Mouse (Mus musculus) urinary bladder, postnatal 14 days (tissue): ENCODE results near the gene Tmem120b.

Source experiments
- DNase-seq: peaks from one replicate; pipeline ENCODE4 v3.0.0; 2021; ENCODE audit warnings: low spot score

Gene Tmem120b

DNA sequence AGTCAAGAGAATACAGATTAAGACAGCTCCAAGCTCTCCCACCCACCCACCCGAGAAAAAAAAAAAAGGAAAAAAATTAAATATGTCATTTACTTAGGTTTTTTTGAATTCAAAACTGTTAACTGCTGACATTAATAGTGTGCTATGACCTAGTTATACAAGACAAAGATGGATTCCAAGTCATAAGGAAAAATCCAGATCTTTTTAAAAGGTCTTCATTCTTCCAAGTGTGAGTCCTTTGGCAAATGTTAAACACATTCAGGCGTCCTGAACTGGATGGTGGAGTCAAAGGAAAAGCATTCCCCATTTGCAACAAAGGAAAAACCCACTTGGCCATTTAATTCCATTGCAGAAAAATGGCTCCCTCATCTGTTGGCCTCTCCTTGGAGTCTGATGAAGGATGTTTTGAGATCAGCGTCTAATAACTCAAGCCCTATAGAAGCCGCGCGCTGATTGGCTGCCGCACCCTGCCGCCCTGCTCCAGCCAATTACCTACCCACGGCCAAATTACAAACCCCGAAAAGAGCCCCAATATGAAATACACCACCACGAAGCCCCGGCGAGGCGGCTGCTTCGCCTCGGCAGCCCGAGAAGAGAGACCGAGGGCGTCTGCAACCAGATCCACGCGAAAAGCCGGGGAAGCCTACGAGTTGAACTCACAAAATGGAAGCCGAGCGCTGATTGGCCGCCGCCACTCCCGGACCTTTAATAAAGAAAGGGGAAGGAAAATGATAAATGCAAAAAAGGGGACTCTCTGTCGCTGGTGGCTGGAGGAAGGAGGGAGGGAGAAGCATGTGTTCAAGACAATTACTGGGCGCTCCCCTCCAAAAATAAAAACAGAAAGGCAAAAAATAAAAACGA, 72.7 kb downstream of the Tmem120b start:
- DNase-seq: peak; percentile 93

DNA sequence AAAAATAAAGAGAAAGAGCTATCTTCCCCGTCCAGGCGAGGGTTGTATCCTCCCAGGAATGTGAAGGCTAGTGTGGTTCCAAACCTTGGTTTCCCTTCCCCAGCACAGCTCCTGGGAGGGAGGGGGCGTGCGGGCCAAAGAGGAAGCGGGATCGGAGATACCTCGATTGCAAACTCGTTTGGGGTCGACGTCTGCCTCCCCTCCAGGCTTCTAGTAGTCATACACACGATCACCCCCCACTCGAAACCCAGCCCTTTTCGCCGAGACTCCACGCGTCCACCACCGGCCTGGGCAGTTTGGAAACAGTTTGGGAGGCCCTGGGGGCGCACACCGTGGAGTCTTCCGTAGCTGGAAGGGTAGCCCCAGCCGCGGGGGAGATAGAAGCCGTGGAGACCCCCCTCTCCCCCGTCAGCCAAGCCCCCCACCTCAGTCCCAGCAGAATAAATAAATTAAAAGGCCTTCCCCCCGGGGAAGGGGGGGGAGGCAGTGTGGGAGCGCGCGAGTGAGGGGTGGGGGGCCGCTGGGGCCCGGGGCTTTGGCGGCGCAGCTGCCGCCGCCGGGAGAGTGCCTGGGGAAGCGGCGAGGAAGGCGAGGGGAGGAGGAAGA, 73.4 kb downstream of the Tmem120b start:
- DNase-seq: peak; percentile 60

DNA sequence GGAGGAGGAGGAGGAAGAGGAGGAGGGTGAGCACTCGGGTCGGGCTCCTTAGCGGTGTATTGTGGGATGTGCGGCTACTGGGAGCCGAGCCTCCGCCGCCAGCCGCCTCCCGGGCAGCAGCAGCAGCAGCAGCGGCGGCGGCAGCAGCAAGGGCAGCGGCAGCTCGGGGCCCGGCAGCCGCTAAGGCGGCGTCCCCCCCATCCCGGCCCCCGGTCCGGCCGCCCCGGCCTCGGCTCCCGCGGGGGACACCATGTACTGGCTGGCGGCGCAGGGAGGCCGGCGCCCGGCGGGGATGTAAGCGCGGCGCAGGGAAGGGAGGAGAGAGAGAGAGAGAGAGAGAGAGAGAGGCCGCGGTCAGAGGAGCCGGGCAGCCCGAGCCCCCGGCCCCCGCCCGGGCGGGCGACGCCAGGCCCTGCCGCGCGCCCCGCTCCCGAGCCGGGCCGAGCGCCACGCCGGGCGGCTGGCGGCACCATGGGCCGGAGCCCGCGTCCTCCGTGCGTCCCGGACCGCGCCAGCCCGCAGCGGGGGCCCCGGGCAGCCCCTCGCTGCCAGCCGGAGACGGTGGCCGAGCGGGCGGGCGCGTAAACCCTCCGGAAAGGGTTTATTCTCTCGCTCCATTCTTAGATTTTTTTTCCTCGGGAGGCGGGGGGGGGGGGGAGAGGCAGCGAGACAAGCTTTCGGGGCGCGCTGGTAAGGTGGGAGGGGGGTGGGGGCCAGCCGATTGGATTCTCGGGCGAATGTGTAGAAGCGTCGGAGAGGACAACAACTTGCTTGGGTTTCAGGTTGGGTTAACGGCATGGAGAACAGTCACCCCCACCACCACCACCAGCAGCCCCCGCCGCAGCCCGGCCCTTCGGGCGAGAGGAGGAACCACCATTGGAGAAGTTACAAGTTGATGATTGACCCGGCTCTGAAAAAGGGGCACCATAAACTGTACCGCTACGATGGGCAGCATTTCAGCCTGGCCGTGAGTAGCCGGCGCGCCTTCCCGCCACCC, 74.2 kb downstream of the Tmem120b start, which contains the start of gene Setd1b:
Gene Setd1b, plus strand, starts transcription at position 33 of the 997 bp plus-strand sequence.
- peak; percentile 62 for DNase-seq

DNA sequence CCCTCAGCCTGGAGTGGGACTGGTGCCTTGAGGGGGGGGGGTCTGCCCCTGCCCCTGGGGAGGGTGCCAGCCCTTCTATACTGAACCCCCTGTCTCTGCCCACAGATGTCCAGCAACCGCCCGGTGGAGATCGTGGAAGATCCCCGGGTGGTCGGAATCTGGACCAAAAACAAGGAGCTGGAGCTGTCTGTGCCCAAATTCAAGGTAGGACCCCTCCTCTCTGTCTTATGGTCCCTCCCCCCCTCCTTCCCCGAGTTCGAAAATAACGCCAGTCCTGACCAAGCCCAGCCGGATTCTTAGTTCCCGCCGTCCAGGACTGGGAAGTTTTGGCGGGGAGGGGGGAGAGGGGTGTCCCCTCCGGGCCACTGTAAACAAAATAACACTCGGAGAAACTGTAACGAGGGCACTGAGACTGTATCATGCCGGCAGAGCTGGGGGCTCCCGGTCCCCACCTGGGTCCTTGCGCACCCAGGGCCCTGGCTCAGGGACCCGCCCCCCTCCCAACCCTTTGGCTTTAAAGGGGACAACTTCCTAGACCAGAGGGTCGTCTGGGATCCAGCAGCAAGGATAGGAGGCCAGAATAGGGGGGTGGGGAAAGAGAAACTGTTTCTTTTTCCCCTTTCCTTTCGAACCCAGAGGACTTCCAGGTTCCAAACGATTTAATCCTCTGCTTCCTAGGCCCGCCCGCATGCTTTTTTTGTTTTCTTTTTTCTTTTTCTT, 75.2 kb downstream of the Tmem120b start:
- DNase-seq: no peak

DNA sequence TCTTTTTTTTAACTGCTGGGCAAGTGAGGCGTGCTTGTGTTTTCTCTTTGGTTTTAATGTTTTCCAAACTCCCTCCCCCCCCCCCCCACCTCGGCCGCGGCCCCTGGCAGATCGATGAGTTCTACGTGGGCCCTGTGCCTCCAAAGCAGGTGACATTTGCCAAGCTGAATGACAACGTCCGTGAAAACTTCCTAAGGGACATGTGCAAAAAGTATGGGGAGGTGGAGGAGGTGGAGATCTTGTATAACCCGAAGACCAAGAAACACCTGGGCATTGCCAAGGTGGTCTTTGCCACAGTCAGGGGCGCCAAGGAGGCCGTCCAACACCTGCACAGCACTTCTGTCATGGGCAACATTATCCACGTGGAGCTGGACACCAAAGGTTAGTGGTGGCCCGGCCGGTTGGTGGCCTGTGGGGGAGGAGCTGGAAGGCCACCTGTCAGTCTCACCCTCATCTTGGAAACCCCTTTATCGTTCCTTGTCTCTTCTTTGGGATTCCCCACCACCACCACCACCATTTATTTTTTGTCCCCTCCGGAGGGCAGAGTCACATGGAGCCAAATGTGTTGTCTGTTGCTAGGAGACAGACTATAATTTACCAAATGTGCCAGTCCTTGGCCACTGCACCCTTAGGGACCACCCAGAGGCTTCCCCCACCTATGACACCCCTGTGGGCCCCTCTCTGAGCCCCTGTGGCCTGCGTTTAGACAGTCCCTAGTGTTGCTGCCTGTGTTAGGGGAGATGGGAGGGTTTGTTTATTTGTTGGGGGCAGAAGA, 75.9 kb downstream of the Tmem120b start:
- no peak for DNase-seq

DNA sequence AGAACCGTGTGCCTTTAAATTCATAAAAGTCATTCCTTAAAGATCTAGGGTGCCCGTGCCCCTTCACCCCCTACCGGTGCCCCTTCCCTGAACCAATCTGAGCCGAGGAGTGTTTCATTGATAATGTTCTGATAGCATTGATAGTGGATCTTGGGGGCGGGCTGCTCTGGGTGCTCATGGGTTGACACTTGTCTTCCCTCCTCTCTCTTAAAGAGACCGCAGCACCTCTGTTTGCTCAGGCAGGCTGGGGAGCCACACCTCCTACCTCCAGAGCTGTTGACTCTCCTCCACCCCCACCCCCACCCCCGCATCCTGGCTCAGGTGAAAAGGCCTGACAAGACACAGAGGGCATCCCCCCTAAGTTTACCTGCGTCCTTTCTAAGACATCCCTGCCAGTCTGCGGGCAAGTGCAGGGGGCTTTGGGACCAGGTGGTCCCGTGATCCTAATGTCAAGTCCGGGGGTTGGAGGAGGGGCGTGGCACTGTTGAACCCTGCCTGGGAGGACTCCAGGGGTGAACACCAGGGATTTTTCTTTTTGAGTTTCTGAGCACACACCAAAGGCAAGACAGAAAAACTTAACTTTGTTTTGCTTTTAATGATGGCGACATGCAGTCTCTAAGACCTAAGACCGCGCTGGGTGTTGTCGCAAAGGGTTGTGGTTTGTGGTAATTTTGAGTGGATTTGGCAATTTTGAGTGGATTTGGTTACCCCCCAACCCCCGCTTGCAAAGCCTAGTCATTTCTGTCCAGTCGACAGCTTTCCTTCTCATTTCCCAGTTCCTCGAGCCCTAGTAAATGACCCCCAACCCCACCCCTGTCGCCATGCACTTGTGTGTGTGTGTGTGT, 76.8 kb downstream of the Tmem120b start:
- DNase-seq: no peak

DNA sequence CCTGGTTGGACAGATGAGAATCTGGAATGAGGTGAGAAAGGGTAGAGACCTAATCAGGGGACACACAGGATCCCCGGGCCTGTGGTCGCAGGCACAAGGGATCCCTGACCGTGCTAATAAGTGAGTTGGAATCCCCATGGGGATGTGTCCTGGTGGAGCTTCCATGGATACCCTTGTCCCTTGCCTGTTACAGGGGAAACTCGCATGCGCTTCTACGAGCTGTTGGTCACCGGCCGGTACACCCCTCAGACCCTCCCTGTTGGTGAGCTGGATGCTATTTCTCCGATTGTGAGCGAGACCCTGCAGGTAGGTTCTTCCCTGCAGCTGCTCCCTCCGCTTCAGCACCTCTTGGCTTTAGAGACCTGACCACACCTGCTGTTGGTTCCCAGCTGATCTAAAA, 78.1 kb downstream of the Tmem120b start:
- no peak for DNase-seq

DNA sequence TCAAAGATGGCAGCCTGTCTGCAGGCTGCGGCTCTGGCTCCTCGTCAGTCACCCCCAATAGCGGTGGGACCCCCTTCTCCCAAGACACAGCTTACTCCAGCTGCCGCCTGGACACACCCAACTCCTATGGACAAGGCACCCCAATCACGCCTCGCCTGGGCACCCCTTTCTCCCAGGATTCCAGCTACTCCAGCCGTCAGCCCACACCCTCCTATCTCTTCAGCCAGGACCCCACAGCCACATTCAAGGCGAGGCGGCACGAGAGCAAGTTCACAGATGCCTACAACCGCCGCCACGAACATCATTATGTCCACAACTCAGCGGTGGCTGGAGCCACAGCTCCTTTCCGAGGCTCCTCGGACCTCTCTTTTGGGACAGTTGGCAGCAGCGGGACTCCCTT, 79.4 kb downstream of the Tmem120b start:
- DNase-seq: no peak

DNA sequence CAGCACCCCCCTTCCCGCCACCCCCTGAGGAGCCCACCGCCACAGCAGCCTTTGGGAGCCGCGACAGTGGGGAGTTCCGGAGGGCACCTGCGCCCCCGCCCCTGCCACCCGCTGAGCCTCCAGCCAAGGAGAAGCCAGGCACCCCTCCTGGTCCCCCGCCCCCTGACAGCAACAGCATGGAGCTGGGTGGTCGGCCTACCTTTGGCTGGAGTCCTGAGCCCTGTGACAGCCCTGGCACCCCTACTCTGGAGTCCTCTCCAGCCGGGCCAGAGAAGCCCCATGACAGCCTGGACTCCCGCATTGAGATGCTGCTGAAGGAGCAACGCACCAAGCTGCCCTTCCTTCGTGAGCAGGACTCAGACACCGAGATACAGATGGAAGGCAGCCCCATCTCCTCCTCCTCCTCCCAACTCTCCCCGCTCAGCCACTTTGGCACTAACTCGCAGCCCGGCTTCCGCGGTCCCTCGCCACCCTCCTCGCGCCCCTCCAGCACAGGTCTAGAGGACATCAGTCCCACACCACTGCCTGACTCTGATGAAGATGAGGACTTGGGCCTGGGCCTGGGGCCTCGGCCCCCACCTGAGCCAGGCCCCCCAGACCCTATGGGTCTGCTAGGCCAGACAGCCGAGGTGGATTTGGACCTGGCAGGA, 80.0 kb downstream of the Tmem120b start:
- no peak for DNase-seq

DNA sequence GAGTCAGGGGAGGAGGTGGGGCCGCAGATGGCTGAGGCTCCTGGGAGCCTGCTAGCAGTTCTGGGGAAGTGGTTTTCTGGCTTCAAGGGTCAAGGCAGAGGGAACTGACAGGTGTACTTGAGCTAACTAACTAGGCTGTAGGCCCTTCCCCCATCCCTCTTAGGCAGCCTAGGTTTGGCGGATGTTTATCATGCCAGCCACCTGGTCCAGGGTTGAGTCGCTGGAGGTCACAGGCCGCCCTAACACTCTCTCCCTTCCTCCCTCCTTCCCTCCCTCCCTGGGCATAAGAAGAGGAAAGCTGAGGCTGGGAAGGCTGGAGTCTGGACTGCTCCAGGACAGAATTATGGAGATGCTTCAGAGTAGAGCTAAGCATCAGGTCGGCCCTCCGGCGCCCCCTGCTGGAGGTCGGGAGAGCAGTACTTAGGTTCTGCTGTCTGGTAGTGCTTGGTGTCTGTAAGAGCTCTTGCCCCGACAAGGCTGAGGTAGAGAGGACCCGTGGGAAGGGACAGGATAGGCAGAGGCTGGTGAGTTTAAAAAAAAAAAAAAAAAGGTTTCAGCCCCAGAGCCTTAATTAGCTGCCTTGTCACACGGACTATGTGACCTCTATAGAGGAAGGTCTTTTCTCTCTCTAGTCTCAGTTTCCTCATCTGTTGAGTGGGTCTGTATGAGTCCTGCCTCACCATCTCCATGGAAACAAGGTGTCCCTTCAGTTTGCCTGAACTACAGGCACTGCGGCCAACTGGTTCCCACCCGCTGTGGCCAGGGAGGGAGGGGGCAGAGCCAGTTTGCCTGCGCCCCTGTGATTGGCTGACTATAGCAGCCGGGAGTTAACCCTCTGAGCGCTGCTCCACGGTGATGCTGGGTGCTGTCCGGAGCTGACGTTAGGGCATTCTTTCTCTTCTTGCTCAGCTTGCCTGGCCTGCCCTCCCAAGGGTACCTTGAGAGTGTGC, 81.5 kb downstream of the Tmem120b start:
- DNase-seq: peak; percentile 91

DNA sequence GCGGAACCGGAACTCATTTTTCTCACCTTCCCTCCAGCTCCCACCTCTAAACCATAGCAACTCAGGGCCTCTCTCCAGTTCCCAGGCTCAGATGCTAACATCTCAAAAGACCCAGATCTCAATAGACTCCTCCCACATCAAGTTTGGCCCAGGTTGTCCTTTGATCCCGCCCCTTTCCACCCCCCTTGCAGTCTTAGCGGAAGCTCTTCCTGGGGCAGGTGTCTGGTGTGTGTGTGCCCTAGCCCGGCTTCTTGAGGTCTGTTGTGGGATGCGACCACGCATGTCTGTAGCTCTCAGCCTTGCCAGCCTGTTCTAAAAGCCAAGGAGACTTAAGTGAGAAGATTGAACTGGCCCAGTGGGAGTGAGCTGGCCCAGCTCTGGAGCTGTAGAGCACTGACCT, 82.4 kb downstream of the Tmem120b start:
- no peak for DNase-seq

DNA sequence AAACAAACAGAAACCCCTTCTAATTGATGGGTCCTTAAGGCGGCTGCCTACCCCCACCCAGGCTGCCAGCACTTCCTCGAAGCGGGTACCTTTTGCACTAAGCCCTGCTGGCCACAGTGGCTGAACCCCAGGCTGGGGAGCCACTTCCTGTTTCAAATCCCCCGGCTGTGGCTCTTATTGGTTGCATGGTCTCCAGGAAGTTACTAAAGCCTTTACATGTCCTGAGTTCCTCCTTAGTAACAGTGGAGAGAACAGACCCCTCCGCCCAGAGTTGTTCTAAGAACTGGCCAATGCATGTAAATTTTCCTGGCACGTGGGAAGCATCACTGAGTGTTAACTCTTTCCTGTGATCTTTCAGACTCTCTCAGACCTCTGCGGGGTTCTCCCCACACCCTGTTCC, 82.9 kb downstream of the Tmem120b start:
- no peak for DNase-seq

DNA sequence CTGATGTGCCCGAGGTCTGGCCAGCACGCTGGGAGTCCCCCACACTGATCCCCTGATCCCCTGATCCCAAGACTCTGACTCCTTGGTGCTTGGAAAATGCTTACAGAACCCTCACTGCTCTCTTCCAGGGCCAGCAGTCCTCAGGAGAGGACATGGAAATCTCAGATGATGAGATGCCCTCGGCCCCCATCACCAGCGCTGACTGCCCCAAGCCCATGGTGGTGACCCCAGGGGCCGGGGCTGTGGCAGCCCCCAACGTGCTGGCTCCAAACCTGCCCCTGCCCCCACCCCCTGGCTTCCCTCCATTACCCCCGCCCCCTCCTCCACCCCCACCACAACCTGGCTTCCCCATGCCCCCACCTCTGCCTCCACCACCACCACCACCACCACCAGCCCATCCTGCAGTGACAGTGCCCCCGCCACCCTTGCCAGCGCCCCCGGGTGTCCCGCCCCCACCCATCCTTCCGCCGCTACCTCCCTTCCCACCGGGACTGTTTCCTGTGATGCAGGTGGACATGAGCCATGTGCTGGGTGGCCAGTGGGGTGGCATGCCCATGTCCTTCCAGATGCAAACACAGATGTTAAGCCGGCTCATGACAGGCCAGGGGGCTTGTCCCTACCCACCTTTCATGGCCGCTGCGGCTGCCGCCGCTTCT, 83.6 kb downstream of the Tmem120b start:
- no peak for DNase-seq

DNA sequence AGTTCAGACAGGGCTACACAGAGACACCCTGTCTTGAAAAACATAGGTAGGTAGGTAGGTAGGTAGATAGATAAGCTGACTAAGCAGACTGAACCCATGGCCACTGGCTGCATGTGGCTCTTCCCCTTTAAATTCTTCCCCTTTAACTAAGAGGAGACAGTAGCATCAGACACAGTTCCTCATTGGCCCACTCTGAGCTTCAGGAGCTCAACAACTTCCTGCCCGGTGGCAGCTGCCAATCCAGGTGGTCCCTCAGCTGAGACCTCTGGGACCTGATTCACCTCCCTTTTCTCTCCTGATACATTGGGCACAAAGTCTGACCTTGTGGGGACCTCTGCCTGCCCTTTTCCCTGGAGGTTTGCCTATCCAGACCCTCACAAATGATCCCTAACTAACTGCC, 84.7 kb downstream of the Tmem120b start:
- DNase-seq: no peak

DNA sequence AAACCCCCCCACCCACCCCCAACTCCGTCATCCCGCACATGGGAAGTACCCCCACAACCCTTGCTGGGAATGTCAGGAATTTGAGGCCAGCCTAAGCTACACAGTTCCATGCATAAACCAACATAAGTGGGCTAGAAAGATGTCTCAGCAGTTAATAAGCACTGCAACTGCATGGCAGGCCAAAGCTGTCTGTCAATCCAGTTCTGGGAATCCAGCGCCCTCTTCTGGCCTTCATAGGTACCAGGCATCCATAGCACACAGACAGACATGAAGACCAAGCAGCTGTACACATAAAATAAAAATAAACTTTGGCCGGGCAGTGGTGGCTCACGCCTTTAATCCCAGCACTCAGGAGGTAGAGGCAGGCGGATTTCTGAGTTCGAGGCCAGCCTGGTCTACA, 87.2 kb downstream of the Tmem120b start:
- peak; percentile 71 for DNase-seq

DNA sequence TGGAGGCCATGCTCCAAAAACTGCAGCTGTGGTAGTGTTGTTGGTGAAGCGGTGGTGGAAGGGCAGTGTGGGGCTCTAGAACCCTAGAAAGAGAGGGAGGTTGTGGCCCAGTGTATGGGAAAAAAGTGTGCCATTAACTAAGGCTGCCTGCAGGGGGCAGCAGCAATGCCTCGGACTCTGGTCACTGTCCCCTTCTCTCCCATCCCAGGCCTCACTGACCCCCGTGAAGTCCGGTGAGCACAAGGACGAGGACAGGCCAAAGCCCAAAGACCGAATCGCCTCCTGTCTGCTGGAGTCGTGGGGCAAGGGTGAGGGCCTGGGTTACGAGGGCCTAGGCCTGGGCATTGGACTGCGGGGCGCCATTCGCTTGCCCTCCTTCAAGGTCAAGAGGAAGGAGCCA, 88.5 kb downstream of the Tmem120b start:
- no peak for DNase-seq

DNA sequence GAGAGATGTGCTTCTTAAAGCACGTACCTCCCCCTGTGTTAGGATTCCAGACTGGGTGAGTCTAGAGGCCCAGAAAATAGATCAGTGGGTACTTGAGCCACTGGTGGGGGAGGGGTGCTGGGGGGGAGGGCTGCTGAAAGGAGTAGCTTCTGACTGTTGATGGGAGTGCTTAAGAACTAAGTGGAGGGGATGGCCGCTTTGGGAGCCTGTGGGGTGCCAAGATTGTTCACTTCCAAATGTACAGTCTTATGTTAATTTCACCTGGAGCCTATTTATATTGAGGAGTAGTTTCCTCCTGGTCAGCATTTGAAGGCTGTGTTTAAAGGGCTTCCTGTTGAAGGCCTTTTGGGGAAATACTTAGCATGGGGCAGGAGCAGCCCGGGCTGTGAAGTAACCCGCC, 89.8 kb downstream of the Tmem120b start:
- DNase-seq: no peak

DNA sequence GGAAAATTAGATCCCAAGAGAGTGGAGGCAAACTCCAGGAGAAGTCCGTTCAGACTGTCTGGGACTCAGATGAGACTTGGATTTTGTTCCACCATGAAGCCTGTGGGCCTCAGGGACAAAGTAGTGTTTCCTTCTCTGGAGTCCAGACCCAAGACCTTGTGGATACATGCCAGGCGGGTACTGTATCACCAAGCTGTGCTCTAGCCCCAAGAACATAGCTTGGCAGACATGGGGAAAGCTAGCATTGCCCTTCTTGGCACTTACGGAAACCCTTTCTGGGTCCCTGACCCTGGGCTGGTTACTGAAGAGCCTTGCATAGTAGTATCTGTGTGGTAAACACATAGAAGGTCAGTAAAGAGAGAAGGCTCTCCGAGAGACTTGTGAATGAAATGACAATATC, 91.2 kb downstream of the Tmem120b start:
- DNase-seq: no peak
